Mouse (Mus musculus) CH12F3 (cell line): Measurements from ENCODE around the gene Proser2.

Source experiments
- in situ Hi-C: fragments of 300-500 bp; cut with MboI; formaldehyde crosslinking; loops from 2 replicates; pipeline ENCODE4 v1.14.3; 2020; ENCODE audit warnings: low sequenced_read_pairs

Gene Proser2

DNA sequence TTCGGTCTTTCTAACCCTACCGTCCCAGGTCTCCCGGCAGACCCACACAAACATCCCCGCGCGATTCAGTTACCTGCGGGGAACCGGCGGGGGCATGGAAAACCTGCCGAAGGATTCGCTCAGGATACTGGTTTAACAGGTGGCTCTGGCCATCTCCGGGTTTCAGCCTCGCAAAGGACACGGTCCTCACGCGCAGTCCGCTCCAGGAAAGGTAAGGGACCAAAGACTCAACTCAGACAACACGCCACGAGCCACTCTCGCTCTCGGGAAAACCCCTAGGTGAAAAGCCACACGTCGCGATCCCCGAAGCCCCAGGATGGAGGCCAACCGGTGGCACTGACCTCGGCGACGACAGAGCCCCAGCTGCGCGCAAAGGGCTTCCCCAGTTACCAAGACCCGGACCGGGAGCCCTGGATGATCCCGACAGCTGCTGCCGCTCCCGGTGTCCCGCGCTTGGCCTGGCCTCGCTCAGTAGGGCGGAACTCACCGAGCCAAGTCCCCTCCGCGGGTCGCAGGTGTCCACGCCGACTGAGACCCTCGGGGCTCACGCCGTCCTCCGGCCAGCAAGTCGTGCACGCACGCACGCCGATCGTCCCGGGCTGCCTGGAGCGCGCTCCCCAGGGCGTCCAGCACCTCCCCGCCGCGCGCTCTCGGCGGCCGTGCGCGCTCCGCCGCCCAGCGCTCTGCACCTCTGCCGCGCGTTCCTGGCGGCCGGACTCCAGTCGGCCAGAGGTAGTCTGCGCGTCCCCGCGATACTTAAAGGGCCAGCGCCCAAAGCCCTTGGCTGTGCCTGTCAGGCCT is at the start of gene Proser2:
Gene Proser2, minus strand, starts transcription at position 657 of the 801 bp plus-strand sequence.
- in situ Hi-C loops: no loop called here

DNA sequence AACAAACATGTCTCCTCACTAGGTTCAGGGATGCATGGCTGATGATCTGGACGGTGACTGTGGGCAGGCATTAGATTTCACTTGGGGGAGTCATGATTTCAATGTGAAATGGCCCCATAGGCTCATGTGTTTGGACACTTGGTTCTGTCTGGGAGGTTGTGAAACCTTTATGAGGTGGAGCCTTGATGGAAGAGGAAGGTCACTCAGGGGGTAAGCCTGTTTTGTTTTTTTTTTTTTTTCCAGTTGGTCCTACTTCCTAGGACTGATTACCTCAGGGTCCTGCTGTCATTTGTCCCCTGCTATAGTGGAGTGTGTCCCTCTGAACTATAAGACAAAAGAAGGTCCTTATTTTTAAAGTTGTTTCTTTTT is 49.7 kb upstream of the Proser2 start:
- in situ Hi-C loops: no loop called here

DNA sequence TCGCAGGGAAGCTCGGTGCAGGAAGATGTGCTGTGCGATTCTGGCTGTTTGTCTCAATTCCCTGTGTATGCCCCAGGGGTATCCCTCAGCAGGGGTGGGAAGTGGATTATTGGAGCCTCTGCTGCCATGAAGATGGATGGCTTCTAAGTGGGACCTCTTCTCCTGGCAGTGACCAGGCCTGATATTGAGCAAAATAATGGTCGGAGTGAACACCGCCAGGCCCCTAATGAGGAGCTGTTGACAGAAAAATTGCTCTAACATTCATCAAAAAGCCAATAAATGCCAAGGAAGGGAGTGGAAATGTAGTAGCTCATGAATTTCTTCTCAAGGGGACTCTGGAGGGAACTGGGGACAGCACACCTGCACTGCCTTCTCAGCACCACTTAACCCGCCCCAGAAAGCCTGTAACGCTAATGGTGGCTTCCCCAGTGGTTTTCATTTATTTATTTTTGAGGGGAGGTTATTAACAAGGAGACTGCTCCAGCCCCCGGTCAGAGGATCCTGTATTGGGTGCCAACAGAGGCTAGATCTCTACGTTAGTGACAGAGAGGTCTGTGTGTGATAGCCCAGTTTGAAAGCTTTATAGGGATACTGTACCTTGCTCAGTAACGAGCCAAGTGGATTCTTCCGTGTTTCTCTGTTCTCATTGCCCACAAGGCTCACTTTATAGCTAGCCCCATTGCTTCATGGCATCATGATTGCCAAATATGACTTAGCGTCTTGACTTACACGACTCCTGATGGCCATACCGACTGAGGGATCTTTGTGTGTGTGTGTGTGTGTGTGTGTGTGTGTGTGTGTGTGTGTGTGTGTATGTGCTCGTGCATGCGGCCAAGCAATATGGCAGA is 49.1 kb upstream of the Proser2 start:
- in situ Hi-C loops: no loop called here

GRCm38 (mm10) chr2:6173013-6173412 is 43.0 kb upstream of the Proser2 start:
- in situ Hi-C loops: no loop called here

DNA sequence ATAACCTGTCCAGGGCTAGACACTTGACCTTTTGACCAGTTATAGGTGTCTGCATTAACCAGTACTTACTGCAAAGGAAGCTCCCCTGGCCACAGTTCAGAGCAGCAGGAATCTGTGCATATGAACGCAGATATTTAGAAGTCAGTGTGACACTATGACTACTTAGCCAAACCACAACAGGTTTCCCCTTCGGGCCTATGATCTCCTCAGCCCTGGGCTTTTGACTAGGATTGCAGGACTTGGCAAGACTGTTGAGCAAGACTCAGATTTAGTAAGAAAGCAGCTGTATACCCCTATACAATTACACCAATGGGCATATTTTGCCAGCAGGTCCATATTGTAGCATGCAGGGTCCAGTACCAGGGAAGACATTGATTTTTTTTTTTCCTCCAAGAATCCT is 38.5 kb upstream of the Proser2 start:
- in situ Hi-C loops: no loop called here

GRCm38 (mm10) chr2:6167843-6168558 is 38.0 kb upstream of the Proser2 start:
- in situ Hi-C loops: no loop called here

DNA sequence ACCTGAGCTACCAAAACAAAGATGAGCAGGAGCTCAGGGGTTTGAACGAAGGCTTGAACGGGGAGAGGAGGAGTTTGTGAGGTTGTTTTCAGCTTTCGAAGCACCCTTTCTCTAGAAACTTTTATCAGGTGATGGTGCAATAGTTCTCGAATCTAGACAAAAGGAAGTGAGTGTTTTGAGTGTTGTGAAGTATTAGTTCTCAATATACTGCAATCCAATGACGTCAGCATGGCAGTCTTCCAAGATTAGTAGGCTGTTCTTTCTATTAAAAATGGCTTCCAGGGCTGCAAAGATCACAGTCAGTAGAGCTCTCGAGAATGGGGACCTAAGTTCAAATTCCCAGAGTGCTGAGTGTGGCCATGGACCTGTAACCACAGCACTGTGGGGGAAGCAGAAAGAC is 35.8 kb upstream of the Proser2 start:
- in situ Hi-C loops: no loop called here

- in situ Hi-C loops: no loop called here
Observed at GRCm38 (mm10) chr2:6164606-6165290, 34.7 kb upstream of the Proser2 start.

- in situ Hi-C loops: no loop called here
Observed at GRCm38 (mm10) chr2:6162366-6163040, 32.5 kb upstream of the Proser2 start.

- in situ Hi-C loops: no loop called here
Observed at GRCm38 (mm10) chr2:6159735-6160134, 29.7 kb upstream of the Proser2 start.

DNA sequence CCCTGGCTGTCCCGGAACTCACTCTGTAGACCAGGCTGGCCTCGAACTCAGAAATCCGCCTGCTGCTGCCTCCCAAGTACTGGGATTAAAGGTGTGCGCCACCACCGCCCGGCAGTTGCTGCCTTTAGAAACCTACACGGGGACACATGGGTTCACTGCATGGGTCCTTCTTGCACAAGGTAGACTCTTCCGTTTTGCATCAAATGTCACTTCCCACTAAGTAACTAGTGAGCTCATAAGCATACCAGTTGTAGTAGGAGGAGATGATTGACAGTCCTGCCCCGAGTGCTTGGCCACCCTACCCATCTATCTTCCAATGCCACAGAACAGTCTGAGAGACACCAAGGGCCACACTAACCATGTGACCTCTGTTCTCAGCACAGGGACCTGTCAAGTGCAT is 29.2 kb upstream of the Proser2 start:
- in situ Hi-C loops: no loop called here

DNA sequence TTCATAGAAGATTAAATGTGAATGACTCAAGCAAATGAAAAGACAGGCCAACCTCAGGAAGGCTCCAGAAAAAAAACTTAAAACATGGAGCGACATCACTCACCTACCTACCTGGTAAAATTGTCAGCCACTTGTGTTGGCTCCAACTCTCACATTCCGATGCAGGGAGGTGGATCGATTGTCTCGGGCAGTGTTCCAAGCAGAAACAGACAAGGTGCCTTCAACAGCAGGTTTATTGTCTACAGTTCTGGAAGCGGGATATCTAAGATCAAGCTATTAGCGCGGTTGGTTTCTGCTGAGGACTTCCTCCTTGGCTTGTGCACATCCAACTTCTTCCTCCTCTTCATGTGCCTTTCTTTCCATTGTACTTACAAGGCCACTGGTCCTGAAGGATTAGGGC is 27.6 kb upstream of the Proser2 start:
- in situ Hi-C loops: no loop called here

GRCm38 (mm10) chr2:6157208-6157607 is 27.2 kb upstream of the Proser2 start:
- in situ Hi-C loops: no loop called here

GRCm38 (mm10) chr2:6149801-6150200 is 19.8 kb upstream of the Proser2 start:
- in situ Hi-C loops: no loop called here

DNA sequence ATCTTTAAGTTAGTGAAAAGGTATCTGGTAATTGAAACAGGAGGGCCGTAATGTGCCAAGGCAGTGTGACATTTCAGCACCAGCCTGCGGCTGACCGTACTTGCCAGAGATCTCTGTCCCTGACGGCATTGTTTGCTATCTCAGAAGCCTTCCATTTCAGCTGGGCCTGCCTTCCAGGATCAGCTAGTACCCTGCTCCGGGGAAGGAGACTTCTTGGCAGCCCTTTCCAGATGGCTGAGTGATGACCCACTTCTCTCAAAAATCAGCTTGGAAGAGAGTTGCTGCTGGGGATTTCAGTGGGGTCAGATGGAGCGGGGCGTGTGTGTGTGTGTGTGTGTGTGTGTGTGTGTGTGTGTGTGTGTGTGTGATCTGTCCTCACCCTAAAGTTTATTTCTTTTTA is 16.9 kb upstream of the Proser2 start:
- in situ Hi-C loops: no loop called here

- in situ Hi-C loops: no loop called here
Observed at GRCm38 (mm10) chr2:6146257-6146656, 16.2 kb upstream of the Proser2 start.

DNA sequence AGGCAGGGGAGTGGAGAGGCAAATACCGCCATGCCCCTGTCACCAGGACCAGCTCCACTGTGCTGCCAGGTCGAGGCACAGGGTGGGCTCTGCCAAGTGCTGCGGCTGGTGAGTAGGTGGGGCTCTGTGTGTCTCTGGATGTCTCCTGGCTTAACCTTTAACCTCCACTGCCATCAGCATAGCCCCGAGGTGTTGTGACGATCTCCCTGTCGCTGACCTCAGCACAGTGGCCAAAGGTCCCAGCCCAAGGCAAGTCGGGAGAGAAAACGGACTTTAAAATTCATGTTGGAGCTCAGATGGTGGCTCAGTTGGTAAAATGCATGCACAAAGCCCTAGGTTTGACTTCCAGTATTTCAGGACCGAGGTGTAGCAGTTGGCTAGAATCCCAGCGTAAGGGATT is 15.6 kb upstream of the Proser2 start:
- in situ Hi-C loops: no loop called here

DNA sequence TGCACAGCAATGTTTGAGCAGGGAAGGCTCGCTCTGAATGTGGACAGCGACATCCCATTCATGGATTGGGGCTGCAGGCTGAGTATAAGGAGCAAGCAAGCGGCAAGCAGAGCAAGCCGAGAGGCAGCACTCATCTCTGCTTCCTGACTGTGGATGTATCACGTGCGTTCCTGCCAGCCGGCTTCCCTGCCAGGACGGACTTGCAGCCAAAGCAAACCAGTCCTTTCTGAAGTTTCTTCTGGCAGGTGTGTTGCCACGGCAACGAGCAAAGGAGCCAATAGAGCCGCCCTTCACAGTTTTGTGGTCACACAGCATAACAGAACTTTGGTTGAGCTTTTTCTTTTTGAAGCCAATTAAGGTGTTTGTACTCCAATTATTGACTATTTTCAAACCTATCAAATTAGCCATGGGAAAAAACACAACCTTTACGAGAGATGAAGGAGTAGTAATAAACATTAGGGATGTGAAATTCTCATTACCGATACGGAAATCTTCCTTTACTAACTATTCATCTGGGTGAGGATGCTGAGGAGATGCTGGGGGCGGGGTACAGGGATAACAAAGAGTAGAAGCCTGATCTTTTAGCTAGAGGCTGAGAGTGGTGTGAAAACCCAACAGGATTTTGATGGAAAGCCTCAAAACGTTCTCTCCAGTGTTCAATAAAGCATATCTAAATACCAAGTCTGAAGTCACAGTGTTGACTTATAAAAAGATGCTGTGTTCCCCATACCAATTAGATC is 13.1 kb upstream of the Proser2 start:
- in situ Hi-C loops: no loop called here

- in situ Hi-C loops: no loop called here
Observed at GRCm38 (mm10) chr2:6140572-6141161, 10.7 kb upstream of the Proser2 start.
